Mouse (Mus musculus) thymus, postnatal 0 days (tissue): Measurements from ENCODE around the gene Wasf1. TPM values are rescaled to one million over a fixed set of nuclear protein-coding genes. Genes with fewer than 3 reads are reported as not detected.
A peak's percentile ranks its signal among the peaks of the same experiment; 100 is the strongest.

Experiments used
- DNase-seq: peaks from one replicate; pipeline ENCODE4 v3.0.0-alpha.2; 2015; ENCODE audit warnings: low spot score
- polyA plus RNA-seq: library from polyadenylated mRNA; unstranded; fragments of >200 nt; fragmentation: Nextera tagmentation; extraction: Ambion mirVana; gene quantifications from 2 replicates; pipeline ENCODE4 v1.2.1, GENCODE M21; 2015

Wasf1 gene
- 1.5 and 1.6 TPM in 2 replicates for polyA plus RNA-seq

- DNase-seq, result peak; percentile 95
Observed at GRCm38 (mm10) chr10:40882831-40883643, at the start of gene Wasf1, which contains the start of gene Cdc40. Gene Wasf1 (plus strand): TSS chr10:40883475. Gene Cdc40 (minus strand): TSS chr10:40883311.

DNA sequence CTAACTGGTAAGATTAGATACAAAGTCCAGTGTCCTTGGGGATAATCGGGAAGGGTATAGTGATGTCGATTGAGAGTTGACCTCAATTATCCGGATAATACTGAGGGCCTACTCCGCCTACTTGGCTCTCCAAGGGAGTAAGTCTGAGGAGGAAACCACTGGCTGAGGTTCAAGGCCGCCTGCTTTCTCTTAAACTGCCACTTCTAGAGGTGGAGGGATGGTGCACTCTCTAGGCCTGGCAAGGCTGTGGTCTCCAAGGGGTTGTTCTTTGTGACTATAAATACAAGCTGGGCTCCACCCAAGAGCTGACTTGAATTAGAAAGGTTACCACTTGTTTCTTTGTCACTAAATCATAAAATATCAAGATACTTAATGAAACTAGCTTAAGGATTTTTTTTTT, 43.2 kb upstream of the Wasf1 start:
- DNase-seq, result no peak

- no peak for DNase-seq
Observed at GRCm38 (mm10) chr10:40843841-40844240, 39.4 kb upstream of the Wasf1 start.

- DNase-seq, result no peak
Observed at GRCm38 (mm10) chr10:40844546-40844945, 38.7 kb upstream of the Wasf1 start.

DNA sequence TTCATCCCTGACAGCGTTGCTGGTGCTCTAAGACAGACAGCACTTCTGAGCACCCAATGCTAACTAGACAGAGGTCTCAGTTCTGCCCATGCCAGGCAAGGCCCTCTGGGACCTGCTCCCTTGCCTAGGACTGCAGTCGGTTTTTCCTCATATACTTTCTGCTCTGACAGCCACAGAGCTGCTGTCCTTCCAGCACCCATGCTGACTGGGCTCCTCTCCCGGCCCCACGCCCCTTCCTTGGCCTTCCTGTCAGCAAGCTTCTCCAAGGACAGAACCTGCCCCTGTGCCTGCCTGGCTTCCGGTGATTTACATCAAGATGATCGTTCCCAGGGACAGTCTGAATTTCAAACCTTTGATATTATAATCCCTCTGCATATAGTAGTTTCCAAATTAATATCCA, 37.6 kb upstream of the Wasf1 start:
- no peak for DNase-seq

DNA sequence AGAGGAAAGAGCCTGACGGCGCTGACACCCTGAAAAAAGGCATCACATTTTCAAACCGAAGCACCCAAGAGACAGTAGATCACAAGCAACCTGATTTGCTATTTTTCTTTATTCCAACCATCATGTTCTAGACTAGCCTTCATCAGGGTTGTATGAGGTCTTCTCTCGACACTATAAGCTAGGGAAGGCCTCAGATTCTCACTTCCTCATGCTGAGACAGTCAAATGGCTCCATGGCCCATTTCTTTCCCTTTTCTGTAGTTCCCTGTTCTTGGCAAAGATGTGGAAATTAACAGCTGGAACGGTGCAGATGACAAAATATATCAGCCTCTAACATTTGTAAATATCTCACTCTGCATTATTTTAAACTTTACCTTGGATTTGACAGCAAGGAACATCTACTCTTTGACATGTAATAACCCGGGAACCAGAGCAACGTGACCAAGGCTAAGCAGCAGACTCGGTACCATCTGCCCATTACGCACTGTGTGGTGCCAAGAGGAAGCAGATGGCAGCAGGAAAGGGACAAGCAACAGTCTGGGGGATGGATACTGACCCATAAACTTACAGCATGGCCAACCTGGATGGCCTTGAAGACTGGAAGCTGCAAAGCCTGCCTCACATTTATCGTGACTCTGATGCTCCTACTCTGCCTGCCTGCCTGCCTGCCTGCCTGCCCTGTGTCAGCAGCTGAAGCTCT, 36.0 kb upstream of the Wasf1 start:
- no peak for DNase-seq

GRCm38 (mm10) chr10:40850644-40851043, 32.6 kb upstream of the Wasf1 start:
- DNase-seq, result no peak

- DNase-seq, result no peak
Observed at GRCm38 (mm10) chr10:40851138-40851537, 32.1 kb upstream of the Wasf1 start.

GRCm38 (mm10) chr10:40855616-40856015, 27.7 kb upstream of the Wasf1 start:
- no peak for DNase-seq

DNA sequence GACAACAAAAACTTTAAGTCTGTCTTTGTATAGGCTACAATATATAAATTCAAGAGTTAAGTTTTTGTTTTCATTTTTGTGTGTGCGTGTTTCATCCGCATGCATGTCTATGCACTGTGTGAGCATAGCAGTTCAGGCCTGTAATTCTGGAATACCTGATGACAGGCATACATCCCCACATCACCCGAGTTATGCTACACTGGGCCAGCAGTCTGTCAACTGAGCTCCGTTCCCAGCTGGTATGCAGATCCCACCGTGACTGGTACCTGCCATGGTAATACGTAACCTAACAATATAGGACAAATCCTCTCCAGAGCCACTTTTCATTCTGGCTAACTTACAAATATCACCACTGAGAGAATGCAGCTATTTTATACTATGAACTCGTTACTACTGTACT, 26.6 kb upstream of the Wasf1 start:
- no peak for DNase-seq

DNA sequence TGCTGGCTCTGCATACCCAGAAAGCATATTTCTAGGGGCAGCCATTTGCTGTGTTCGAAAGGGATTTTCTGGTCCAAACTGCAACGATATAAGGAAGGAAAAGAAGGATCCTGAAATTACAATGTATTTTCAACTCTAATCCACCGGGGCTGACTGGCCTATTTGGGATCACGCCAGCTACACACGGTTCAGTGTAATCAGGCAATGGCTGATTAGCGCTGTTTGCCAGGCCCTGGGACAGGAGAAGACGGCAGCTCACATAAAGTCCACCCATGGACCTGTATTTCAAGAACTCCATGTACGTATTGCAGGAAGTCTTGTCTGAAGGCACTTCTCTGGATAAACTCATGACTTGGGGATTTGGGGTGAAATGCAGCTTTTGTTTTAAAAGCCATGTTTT, 25.7 kb upstream of the Wasf1 start:
- DNase-seq, result no peak

GRCm38 (mm10) chr10:40868081-40868480, 15.2 kb upstream of the Wasf1 start:
- DNase-seq, result no peak

GRCm38 (mm10) chr10:40871301-40871700, 12.0 kb upstream of the Wasf1 start:
- no peak for DNase-seq

DNA sequence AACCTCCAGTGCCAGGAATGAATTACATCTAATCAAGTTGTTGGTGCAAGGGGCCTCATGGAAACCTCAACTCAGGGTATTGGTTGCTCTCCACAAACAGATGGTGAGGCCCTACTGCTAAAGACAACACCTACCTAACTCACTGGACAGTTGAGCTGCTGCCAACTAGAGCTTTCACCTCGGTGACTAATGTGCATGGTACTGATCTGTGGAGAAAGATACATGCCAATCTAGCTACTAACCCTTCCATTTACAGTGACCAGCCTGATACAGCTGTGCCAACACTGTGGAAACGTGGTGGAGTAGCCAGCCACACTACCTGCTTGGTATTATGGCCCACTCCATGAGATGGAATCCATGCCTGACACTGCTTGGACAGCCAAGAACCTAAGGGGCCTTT, 11.2 kb upstream of the Wasf1 start:
- DNase-seq, result no peak

DNA sequence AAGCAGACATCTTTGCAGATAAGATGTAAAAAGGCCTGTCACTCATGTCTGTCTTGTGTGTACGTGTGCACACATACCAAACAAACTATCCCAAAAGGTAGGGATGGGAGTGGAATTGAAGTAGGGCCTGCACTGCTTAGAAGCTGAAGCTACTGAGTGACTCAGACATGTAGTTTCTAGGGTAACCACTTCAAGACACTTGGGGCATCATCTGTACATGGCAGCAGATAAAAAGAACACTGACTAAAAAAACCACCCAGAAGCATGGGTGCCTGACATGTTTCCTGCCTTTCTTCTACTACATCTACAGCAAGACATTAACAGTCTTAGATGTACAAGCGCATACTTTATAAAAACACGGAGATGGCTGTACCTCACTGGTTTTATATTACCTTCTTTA, 5.0 kb upstream of the Wasf1 start:
- peak; percentile 15 for DNase-seq

GRCm38 (mm10) chr10:40879969-40880368, 3.3 kb upstream of the Wasf1 start:
- no peak for DNase-seq

DNA sequence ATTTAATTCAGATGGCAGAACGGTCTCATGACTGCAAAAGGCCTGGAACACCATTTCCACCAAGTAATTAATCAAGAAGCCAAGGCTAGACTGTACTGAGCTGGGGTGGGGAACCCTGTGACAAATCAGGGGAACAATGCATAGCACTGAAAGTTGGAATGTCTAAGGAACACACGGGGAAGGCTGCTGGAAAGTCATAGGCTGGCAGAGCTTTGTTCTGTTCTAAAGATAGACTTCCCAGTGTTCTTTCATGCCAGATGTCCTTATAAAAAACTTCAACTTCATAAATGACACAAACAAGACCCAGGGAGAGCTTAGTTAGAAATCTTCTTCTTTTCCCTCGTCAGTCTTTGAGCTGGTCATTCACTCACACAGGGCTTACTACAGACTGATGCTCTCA, 2.0 kb upstream of the Wasf1 start:
- DNase-seq, result no peak

DNA sequence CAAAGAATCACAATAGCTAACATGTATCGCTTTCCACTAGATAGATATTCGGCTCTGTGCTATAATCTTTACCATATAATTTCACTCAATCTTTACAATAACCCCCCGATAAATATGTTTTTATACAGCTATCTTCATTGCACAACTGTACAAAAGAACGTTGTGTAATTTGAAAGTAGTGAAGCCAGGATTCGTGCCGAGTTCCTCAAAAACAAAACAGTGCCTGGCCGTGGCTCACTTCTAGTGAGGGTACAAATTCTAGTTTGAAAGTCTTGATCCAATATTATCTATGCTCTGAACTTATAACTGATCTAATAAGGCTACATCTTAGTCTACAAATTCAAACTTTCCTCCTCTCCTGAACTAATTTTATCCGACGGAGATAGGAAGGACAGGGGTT, 942 bp upstream of the Wasf1 start:
- DNase-seq, result peak; percentile 15

GRCm38 (mm10) chr10:40883644-40884278, 486 bp downstream of the Wasf1 start:
- DNase-seq, result peak; percentile 10

DNA sequence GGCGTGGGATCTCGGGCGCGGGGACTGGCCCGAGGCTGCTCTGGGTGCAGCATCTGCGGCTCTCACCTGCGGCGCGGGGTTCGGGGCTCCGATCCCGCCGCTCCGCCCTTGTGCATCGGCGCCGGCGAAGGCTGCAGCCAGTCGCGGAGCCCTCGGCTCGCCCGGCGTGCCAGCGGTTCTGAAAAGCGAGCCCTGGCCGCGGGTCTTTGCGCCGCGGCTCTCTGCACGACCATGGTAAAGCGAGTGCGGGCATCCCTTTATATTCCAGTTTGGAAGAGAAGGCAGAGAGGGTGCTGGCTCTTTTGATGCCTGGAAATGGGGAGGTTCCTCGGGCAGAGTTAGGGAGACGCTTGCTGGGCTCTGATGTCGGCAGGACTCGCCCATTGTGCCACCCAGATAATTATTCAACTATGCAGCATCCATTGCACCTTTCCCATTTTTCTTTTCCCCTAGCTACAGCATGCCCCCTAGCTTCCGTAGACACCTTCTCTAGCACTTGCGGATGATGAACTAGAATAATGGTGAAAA, 1.1 kb downstream of the Wasf1 start:
- DNase-seq, result peak; percentile 15

DNA sequence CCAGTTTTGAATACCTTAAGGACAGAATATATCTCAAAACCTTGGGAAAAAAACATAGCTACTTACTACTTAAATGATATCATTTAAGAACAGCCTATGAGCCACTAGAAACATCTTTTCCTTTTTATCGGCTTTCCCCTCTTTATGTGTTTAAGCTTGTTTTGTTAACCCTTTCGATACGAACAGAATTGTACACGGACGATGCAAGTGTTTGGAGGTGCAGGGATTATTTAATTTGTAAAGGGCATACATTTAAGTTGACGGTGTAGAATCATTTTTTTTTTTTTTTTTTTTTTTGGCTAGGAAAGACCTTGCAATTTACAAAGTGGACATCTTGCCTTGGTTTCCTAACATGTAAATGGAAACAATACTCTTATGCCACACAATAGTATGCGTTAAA, 2.2 kb downstream of the Wasf1 start:
- DNase-seq, result no peak

- no peak for DNase-seq
Observed at GRCm38 (mm10) chr10:40887316-40887715, 4.0 kb downstream of the Wasf1 start.
